Mouse (Mus musculus): ENCODE data around the gene Dock11. TPM values are rescaled to one million over a fixed set of nuclear protein-coding genes. Genes with fewer than 3 reads are reported as not detected.

Dock11 gene
- polyA plus RNA-seq, 1 experiment from 2014 or later: 12.4 TPM

Other genes starting within 250 kb of the Dock11 start
- 6.1 and 7.8 TPM in 2 replicates for gene Il13ra1, start 223.3 kb downstream of the Dock11 start, polyA plus RNA-seq (2015; fragmentation: Nextera tagmentation; extraction: Ambion mirVana)